Mouse (Mus musculus) heart, embryonic 10.5 days (tissue): ENCODE measurements at regions not wholly inside any gene's neighbourhood (a gene's known extent, or its start where the extent isn't known, plus 50 kb on each side); places are given as distances from the start of the nearest gene placed in this dataset.
A peak's percentile ranks its signal among the peaks of the same experiment; 100 is the strongest.

ENCODE experiments used
- DNase-seq: peaks from one replicate; pipeline ENCODE4 v3.0.0-alpha.2; 2017; ENCODE audit warnings: low spot score
- H3K27ac ChIP-seq: fragments of 300-500 bp; sonication (generic); 2 replicates; pipeline ENCODE4 v1.5.1; 2016; ENCODE audit warnings: mild to moderate bottlenecking
- H3K27me3 ChIP-seq: fragments of 300-500 bp; sonication (generic); 2 replicates; pipeline ENCODE4 v1.6.1; 2016; ENCODE audit warnings: mild to moderate bottlenecking; ENCODE audit not compliant: poor library complexity, insufficient read depth, severe bottlenecking
- H3K36me3 ChIP-seq: fragments of 300-500 bp; sonication (generic); 2 replicates; pipeline ENCODE4 v1.6.1; 2016; ENCODE audit warnings: mild to moderate bottlenecking, moderate library complexity
- H3K4me1 ChIP-seq: fragments of 300-500 bp; sonication (generic); 2 replicates; pipeline ENCODE4 v1.6.1; 2016; ENCODE audit warnings: mild to moderate bottlenecking
- H3K4me3 ChIP-seq: fragments of 300-500 bp; sonication (generic); 2 replicates; pipeline ENCODE4 v1.5.1; 2016; ENCODE audit warnings: mild to moderate bottlenecking, moderate library complexity
- H3K9me3 ChIP-seq: fragments of 300-500 bp; sonication (generic); 2 replicates; pipeline ENCODE4 v1.6.1; 2016; ENCODE audit warnings: mild to moderate bottlenecking, moderate library complexity
- WGBS: fragments of 180-500 bp; shearing (Covaris S2); methylation state at CpG from one replicate; pipeline ENCODE4 v1.1.7; 2016; 5-methylcytosine and 5-hydroxymethylcytosine counted together

DNA sequence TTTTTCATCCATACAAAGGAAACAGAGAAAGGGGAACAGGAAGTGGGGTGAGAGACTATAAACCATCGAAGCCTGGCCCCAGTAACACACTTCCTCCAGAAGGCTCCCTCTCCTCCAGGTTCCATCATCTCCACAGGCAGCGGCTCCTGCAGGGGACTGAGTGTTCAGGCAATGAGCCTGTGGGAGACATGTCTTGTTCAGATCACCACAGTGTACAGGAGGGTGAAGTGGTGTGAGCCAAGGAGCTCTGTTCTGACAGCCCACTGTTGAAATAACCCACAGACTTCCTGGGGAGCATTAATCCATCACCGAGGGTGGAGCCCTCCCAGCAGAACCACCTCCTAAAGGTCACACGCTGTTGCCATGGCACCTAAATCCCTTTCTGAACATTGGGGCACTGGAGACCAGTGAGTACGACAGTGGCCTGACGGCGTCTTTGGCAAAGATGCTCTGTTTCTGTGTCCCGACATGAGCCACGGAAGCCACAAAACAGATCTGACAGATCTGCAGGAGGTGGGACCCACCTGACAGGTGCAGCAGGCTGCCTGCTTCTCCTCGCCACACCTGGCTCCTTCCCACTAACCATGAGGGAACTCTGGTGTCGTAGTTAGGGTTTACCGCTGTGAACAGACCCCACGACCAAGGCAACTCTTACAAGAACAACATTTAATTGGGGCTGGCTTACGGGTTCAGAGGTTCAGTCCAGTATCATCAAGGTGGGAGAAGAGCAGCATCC, 60.9 kb downstream of the Psmg1 start:
- Histone ChIP-seq H3K4me1 (peaks cover 14% of the 10 kb centered on the region), H3K36me3 (no peaks in the 10 kb centered on the region), H3K4me3 (no peak overlapping the region), H3K9me3 (no peaks in the 10 kb centered on the region), H3K27ac (0 out of 2 replicates have a peak overlapping the region, but pooled peaks have one; percentile 7), H3K27me3 (no peaks in the 10 kb centered on the region)
- 79% methylated on average over 14 of the region's 14 CpGs for WGBS
- no peak for DNase-seq

DNA sequence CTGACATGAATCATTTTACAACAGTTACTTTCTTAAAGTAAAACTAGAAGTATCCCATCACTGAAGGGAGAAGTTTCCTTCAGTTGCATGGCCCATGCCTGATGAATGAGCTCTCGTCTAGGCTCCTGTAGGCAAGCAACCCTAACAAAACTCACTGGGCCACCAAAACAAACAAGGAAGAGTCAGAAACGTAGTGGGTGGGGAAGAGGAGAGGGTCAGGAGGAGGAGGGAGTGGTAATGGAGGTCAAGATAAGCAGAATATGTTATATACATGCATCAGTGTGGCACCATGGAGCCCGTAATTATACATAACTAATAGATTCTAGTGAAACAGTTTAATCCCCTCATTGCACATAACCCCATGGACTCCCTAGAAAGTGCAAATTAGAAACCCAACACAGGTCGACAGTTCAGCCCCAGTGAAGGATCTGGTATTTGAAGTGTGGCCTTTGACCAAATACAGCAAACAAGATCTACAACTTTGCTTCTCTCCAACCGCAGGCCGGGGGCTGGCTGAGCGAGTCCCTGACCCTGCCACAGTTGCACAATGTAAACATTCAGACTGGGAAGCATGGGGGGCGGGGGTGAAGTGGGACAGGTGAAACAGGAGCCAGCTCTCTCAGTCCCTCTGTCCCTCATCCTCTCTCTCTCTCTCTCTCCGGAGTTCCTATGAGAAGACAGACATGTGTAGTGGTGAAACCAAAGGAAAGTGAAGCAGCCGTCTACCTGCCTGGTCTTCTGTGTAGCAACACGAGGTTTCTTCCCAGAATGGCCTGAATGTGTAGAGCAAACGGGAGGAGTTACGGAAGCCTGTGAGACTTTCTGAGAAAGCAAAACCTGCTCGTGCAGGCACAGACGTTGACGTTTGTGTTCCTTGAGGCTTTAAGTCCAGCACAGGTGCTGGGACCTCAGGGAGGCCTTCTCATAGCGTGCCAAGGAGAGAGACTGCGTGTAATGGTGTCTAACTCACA, 62.2 kb downstream of the Psmg1 start:
- 63% methylated on average over 18 of the region's 18 CpGs for WGBS
- Histone ChIP-seq H3K4me1 (peaks cover 14% of the 10 kb centered on the region), H3K4me3 (no peak overlapping the region), H3K36me3 (no peaks in the 10 kb centered on the region), H3K27me3 (no peaks in the 10 kb centered on the region), H3K9me3 (no peaks in the 10 kb centered on the region), H3K27ac (0 out of 2 replicates have a peak overlapping the region, but pooled peaks have one; percentile 7)
- DNase-seq, result no peak

- H3K4me3 ChIP-seq, result no peak overlapping the region
- H3K27me3 ChIP-seq, result no peaks in the 10 kb centered on the region
- no peak overlapping the region for H3K27ac ChIP-seq
- H3K36me3 ChIP-seq, result no peaks in the 10 kb centered on the region
- DNase-seq, result no peak
- no peaks in the 10 kb centered on the region for H3K9me3 ChIP-seq
- 82% methylated on average over 6 of the region's 6 CpGs for WGBS
- peaks cover 14% of the 10 kb centered on the region for H3K4me1 ChIP-seq
Measured at GRCm38 (mm10) chr16:95926558-95926957, 64.2 kb downstream of the Psmg1 start.

- Histone ChIP-seq H3K27me3 (no peaks in the 10 kb centered on the region), H3K36me3 (no peaks in the 10 kb centered on the region), H3K4me1 (peaks cover 11% of the 10 kb centered on the region), H3K4me3 (no peak overlapping the region), H3K27ac (no peak overlapping the region), H3K9me3 (no peaks in the 10 kb centered on the region)
- WGBS, result 73% methylated on average over 8 of the region's 8 CpGs
- no peak for DNase-seq
Measured at GRCm38 (mm10) chr16:95924716-95925115, 66.0 kb downstream of the Psmg1 start.

DNA sequence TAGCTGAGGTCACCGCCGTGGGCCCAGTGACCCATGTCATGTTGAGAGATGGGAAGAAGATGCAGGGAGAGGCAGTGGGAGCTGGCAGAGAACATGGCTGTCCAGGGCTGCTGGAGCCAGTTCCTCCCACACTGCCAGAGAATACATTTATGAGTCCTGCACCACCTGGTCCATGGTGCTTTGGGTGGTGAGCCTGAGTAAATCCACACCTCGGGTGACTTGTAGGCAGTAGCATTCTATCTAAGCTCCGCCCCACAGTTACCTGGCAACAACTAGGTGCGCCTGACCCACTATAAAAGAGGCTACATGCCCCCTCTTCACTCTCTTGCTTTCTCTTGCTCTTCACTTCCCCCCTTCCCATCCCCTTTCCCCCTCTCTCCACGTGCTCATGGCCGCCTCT, 66.8 kb downstream of the Psmg1 start:
- DNase-seq, result no peak
- no peak overlapping the region for H3K4me3 ChIP-seq
- no peaks in the 10 kb centered on the region for H3K9me3 ChIP-seq
- H3K27ac ChIP-seq, result no peak overlapping the region
- H3K4me1 ChIP-seq, result peaks cover 5% of the 10 kb centered on the region; the same call in 1 of the 2 replicates
- WGBS, result 82% methylated on average over 7 of the region's 7 CpGs
- no peaks in the 10 kb centered on the region for H3K27me3 ChIP-seq
- H3K36me3 ChIP-seq, result no peaks in the 10 kb centered on the region

GRCm38 (mm10) chr16:95922369-95922934, 68.3 kb downstream of the Psmg1 start:
- Histone ChIP-seq H3K27ac (no peak overlapping the region), H3K9me3 (no peaks in the 10 kb centered on the region), H3K4me3 (no peak overlapping the region), H3K4me1 (peaks cover 7% of the 10 kb centered on the region; the same call in 1 of the 2 replicates), H3K27me3 (no peaks in the 10 kb centered on the region), H3K36me3 (no peaks in the 10 kb centered on the region)
- WGBS, result 83% methylated on average over 9 of the region's 9 CpGs
- no peak for DNase-seq

- 76% methylated on average over 4 of the region's 4 CpGs for WGBS
- Histone ChIP-seq H3K4me3 (no peak overlapping the region), H3K27me3 (no peaks in the 10 kb centered on the region), H3K9me3 (no peaks in the 10 kb centered on the region), H3K36me3 (no peaks in the 10 kb centered on the region), H3K4me1 (peaks cover 7% of the 10 kb centered on the region; the same call in 1 of the 2 replicates), H3K27ac (no peak overlapping the region)
- DNase-seq, result no peak
Measured at GRCm38 (mm10) chr16:95921169-95921568, 69.6 kb downstream of the Psmg1 start.

- DNase-seq, result no peak
- Histone ChIP-seq H3K36me3 (no peaks in the 10 kb centered on the region), H3K27me3 (no peaks in the 10 kb centered on the region), H3K9me3 (no peaks in the 10 kb centered on the region), H3K4me3 (no peak overlapping the region), H3K27ac (no peak overlapping the region), H3K4me1 (peaks cover 7% of the 10 kb centered on the region; the same call in 1 of the 2 replicates)
- 85% methylated on average over 16 of the region's 16 CpGs for WGBS
Measured at GRCm38 (mm10) chr16:95918651-95919425, 71.9 kb downstream of the Psmg1 start.

DNA sequence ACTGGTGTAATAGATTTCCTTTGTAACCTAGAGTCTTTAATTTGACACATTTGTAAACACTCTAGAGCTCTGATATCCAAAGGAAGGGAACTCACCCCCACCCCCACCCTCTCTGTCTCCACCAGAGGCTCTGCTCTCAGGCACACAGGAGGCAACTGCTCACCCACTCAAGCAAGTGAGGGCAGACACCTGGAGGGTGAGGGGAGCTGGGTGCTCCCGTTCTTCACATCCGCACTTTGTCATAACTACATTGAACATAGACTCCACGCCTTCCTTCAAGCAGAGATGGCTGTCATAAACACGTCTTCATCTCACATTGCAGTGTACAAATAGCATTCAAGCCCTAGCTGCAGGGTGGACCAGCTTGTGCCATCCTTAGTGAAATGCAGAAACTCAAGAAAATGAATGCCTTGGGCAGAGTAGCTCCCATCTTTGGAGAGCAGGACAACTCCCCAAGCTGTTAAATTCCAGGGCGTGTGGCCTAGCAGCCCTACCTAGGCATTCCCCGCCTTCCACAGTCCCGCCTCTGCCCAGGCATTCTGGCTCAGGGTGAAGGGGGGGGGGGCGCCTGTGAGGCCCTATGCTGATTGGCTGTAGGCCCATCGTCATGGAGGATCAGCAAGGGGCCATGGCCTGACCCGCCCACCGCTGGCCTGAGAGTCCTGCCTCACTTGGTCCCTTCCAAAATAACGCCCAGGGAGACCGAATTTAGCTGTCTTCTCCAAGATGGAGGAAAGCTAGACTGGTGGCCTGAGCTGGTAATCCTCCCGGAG, 72.9 kb downstream of the Psmg1 start:
- Histone ChIP-seq H3K4me3 (no peak overlapping the region), H3K9me3 (no peaks in the 10 kb centered on the region), H3K36me3 (no peaks in the 10 kb centered on the region), H3K4me1 (peaks cover 7% of the 10 kb centered on the region; the same call in 1 of the 2 replicates), H3K27ac (no peak overlapping the region), H3K27me3 (no peaks in the 10 kb centered on the region)
- 63% methylated on average over 14 of the region's 14 CpGs for WGBS
- no peak for DNase-seq

DNA sequence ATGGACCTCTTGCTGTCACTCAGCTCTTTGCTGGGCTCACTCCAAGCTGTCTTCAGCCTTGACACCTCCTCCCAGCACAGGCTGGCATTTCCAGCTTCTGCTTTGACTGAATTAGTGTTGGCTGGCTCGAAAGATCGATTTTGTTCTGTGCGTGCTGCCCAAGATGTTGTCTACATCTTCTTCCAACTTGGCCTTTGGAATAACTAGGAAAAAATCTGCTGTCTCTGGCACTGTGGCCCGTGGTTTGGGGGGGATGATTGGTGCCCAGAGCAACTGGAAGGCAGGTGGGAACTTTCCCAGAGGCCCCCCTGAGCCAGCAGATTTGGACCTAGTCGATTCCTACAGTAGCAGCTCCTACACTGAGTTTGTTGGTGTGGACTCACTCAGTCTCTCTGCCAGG, 76.9 kb downstream of the Psmg1 start:
- Histone ChIP-seq H3K9me3 (no peaks in the 10 kb centered on the region), H3K27me3 (no peaks in the 10 kb centered on the region), H3K36me3 (no peaks in the 10 kb centered on the region), H3K4me3 (no peak overlapping the region), H3K4me1 (peaks cover 7% of the 10 kb centered on the region; the same call in 1 of the 2 replicates), H3K27ac (no peak overlapping the region)
- DNase-seq, result no peak
- WGBS, result 76% methylated on average over 5 of the region's 5 CpGs

DNA sequence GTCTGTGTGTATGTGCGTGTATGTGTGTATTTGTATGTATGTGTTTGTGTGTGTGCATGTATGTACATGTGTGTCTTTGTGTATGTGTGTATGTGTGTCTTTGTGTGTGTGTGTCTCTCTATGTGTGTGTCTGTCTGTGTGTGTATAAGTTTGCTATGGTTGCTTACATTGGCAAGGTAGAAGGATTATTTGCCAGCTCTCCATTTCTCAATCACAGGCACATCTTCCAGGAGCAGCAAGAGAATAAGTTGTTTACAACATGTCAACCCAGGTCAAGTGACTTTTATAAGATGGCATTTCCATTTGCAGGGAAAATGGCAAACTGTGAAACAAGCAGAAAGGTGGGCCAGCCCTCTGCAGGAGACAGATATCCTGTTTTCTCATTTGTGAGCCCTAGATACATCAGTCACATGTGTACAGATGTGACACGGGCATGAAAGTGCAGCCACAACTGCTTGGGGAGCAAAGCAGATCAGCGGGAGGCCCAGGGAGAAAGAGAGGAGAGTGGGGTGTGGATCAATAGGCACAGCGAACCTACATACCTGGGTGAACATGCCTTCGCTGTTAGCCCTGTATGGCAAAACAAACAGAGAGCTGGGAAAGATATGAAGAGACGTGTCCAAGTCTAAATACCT, 86.1 kb downstream of the Psmg1 start:
- Histone ChIP-seq H3K36me3 (no peaks in the 10 kb centered on the region), H3K9me3 (no peaks in the 10 kb centered on the region), H3K27me3 (no peaks in the 10 kb centered on the region), H3K4me3 (no peak overlapping the region), H3K4me1 (no peaks in the 10 kb centered on the region), H3K27ac (no peak overlapping the region)
- no peak for DNase-seq
- 74% methylated on average over 6 of the region's 6 CpGs for WGBS
